Mouse (Mus musculus): Measurements from ENCODE around the gene Mios.

The Mios gene

DNA sequence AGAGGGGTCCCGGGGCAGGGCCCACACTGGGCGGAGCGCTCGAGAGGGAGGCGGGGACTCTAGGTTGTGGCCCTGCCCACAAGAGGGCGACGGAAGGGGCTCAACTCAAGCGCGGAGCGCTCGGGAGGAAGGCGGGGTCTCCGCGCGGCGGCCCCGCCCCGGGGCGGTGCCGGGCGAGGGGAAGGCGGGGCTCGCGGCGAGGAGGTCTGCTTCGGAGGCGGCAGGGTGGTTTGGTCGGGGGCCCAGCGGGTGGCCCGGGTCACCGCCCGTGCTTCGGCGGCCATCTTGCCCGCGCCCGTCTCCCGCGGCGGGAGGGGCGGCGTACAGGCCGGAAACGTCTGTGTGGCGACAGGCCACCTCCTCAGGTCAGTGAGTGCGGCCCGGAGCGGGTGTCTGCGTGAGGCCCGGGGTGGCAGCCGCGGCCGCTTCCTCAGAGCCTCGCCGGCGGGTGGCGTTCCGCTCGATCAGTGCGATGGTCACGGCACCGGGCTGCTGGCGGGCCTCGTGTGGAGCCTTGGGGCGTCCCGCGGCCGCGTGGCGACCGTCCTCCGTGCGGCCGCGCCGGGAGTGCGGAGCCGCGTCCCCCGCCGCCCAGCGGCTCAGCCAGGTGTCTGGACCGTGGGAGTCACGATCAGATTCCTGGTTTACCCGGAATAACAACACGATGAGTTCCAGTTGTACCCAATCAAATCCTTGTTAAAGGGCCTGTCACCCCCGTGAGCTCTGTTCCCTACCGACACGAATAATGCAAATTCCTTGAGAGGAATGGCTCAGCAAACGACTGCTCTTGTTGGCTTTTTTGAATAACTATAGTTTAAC, at the start of gene Mios:
TSS of gene Mios (plus strand) at position 176 of the 819 bp plus-strand sequence.
- DNase-seq (ENCODE audit: low read depth, low spot score): peak; percentile 67

DNA sequence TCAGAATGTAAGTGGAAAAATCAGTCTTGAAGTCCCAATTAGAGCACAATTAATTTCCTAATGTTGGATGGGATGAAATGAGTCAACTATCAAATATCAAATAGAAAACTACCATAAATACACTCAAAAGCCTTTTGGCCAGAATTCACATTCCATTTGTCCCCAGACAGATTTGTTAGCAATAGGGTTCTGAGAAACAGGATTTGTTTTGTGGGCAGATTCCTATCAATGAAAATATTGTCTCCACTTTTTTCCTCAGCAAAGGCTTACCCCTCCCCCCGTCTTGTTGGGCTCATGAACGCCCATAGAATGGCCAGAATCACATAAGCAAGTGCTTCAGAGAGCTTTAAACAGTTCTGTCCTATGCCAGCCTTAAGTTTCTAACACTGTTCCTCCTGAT, 49.0 kb upstream of the Mios start:
- DNase-seq (ENCODE audit: low read depth, low spot score): no peak

DNA sequence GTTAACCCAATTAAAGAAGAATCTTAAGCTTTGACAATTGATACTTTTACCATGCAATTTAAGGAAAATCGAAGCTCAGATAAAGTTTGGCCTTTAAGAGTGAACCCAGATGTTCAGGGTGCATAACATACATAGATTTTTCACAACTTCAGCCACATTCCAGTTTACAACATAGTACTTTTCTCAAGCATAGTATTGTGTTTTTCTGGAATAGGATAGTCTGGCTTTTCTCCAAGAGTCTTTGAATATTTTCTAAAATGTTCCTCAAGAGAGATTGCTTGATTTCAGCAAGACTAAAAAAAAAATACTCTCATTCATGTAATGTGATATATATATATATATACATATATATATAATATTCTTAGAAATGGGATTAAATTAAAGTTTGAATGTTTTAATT, 44.3 kb upstream of the Mios start:
- no peak for DNase-seq (ENCODE audit: low read depth, low spot score)

DNA sequence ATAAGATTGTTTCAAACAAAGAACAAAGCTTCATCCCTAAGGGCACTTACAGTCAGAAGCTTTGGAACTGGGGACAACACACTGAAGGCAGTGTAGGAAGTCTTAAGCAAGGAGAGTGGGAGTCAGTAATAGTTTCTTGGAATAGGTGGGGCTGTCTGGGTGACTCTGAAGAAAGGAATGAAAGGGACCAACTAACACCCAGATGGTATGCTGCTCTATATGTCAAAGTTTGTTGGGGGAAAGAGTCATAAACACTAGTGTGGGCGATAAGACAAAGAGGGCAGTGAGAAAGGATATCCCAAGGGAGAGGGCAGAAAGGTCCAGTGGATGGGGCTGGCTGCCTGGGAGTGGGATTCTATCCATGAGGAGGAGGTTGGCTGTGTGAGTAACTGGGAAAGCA, 36.9 kb upstream of the Mios start:
- DNase-seq (ENCODE audit: low read depth, low spot score): no peak

DNA sequence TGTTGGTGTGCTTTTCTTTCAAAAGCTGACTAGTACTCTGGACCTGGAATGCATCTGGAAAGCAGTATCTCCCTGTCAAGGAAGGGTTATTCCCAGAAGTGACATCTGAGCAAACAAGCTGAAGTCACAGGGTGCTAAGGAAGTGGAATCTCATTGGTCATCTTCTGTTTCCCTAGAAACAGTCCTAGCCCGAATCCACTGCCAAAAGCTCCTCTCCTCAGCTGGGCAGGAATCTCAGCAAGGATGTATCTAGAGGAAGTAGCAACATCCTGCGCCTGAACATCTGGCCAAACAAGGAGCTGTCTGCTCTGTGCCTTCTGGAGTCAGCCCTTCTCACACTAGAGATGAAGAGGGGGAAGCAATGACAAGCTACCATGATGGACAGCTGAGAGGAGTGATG, 35.0 kb upstream of the Mios start:
- no peak for DNase-seq (ENCODE audit: low read depth, low spot score)

DNA sequence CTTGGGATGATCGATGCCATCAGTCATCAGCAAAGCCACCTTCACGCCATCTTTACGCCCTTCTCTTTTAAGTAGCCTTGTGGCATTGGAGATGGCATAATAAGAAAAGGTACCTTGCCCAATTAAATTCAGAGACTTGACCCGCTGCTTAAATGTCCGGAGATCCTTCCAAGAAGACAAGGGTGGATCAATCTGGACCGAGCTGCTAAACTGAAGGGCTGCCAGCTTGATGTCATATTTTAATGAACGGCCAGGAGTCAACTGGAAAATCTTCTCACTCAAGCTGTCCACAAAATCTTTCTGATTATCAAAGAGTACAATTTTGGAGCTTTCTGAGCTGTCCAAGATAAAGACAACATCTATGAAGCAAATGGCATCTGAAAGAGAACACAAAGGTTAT, 33.7 kb upstream of the Mios start:
- DNase-seq (ENCODE audit: low read depth, low spot score): no peak

DNA sequence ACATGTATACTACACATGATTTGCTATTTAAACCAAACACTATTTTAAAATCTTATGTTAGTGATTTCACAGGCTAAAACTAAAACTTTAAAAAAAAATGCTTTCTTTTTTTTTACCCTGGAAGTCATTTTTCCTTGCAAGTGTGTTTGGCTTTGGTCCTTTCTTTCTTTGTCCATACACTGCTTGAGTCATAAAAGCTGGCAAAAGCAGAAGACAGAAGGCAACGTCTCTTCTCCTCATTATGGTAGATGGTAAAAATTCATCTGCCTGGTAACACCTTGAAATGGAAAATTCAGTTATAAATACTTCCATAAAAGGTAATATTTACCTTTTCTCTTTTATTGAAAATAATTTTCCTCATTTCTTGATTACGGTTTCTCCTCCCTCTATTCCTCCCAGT, 32.9 kb upstream of the Mios start:
- no peak for DNase-seq (ENCODE audit: low read depth, low spot score)

DNA sequence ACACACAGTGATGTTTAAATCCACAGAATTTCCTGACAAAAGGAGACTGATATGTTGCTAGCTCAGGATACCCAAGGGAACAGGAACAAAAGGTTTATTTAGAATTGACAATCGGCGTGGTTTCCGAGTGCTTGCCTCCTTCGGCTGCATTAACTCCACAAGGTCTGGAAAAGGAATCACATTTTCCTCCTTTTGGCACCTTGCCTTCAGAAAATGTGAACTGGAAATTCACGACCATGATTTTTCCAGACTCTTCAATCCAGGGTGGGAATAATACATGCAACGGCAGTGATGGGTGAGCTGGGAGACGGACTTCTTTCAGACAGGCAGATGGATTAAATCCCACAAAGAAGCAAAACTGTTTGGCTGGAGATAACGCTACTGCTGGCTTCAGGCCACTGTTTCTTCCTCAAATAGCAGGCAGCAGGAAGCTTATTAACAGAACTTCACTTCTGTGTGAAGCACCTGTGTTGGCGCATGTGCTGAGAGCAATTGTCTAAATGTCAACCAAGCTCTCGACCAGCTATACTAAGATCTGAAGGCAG, 30.6 kb upstream of the Mios start:
- DNase-seq (ENCODE audit: low read depth, low spot score): no peak

DNA sequence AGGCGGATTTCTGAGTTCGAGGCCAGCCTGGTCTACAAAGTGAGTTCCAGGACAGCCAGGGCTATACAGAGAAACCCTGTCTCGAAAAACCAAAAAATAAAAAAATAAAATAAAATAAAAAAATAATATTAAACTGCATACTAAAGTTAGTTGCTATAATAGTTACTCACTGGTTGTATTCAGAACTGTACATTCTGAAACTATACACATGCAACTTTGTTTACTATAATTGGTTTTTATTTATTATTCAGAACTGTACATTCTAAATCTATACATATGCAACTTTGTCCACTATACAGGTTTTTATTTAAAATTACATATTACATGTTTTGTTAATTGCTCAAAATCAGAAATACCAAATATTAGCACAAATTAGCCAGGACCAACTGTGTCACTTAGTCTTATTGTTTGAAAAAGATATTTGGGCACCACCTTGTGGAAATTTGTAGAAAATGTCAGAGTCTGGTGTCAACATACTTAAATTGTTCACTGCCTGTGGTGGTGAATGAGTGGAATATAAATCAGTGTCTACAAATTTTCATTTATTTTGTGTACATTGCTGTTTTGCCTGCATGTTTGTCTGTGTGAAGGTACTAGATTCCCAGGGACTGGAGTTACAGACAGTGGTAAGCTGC, 20.3 kb upstream of the Mios start:
- no peak for DNase-seq (ENCODE audit: low read depth, low spot score)

DNA sequence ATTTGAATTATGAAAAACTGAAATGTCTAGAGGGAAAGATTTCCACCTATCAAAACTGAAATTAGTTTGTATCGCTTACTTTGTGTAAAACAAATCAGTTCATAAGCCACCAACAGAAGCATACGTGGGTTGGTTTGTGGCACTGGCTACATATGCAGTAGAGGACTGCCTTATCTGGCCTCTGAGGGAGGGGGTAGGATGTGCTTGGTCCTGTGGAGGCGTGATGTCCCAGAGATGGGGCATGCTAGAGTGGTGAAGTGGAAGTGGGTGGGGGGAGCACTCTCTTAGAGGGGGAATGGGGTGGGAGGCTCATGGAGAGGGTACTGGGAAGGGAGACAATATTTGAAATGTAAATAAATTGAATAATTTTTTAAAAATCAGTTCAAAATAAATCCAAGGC, 19.1 kb upstream of the Mios start:
- DNase-seq (ENCODE audit: low read depth, low spot score): no peak

DNA sequence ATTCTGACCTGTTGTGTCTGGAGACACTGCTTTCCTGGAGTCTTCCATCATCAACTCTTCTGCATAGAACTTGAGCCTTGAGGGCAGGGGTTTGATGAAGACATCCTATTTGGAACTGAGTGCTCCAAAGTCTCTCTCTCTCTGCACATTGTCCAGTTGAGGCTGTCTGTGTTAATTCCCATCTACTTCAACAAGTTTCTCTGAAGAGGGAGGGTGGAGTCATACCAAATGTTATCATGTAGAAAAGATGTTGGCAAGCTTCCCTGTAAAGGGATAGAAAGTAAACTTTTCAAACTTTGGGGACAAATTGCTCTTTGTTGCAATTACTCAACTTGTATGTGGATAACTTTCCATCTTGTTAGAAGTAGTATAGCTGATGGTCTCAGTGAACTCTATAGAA, 16.5 kb upstream of the Mios start, which contains the start of gene Col28a1:
TSS of gene Col28a1 (minus strand) at position 101 of the 400 bp plus-strand sequence.
- DNase-seq (ENCODE audit: low read depth, low spot score): no peak

DNA sequence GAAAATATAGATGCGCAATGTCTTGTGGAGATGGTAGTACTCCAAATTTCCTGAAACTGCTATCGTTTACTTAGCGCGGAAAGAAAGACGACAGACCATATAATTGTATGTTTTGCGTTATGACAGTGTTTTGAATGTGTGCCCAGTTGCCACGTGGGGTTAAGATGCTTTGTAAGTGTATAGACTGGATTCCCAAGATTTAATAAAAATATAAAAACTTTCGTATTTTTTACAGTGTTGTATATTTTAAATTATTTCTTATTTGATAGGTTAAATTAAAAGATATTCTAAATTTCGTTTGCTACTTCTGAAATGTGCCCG, 804 bp downstream of the Mios start:
- no peak for DNase-seq (ENCODE audit: low read depth, low spot score)

DNA sequence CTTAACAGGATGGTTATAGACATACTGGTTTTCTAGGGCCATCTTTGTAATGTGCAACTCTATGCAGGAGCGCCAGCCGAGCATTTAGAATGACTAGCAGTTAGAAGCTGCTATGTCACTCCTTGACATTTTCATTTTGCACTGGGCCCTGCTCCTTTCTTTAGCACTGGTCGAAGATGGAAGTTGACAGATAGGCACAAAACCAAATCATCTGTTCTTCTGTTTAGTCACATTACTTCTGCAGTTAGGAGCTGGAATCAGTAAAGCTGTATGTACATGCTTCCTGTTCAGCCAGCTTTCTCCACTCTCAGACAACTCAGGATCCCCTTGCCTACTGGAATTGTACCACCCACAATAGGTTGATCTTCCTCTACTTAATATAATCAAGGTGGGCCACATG, 1.6 kb downstream of the Mios start:
- DNase-seq (ENCODE audit: low read depth, low spot score): no peak

DNA sequence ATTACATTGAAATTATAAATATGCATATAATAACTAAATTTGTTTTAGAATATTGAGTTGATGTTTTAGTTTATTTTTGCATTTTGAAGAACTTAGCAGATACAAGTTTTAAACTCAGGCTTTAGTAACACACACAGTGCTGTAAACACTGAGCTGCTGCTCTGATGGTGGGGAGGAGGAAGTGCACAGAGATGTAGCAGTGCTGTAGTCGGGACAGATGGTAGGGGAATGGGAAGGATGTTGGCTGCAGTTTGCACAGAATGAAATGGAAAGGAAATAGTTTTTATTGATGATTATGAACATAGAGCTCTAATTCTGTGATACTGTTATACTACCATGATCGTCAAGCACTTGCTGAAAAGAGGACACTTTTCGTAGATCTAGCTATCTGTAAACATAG, 18.0 kb downstream of the Mios start:
- no peak for DNase-seq (ENCODE audit: low read depth, low spot score)

DNA sequence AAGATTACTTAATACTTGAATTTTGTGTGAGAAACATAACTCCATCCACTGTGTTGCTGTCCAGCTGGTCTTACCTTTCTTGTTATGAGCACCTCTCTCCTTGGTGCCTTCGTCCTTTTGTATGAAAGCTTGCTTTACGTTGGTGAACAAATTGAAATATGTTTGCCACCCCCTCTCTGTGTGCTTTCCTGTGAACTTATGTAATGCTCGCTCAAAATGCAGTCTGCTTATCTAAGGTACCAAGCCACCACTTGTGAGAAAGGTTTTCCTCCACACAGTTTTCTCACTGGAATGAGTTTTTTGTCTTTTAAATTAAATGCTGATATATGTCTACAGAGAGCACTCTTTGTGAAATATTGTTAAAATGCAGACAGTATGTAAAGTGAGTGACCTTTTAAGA, 19.6 kb downstream of the Mios start:
- DNase-seq (ENCODE audit: low read depth, low spot score): no peak

DNA sequence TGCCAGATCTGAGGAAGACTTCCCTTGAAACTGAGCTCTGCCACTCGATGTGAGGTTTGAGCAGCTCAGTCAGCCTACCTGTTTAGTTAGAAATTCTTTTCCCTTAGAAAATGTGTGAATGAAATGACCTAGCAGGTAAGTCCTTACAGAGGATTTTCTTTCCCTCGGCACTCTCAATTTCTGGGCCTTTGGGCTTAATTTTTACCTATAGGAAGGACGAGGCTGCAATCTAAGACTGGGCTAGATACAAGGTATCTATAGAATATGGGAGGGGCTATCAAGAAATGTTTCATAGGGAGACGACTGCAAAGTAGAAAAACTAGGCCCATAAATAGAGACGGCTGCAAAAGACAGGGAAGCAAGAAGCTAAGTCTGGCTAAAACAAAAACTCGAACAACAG, 49.3 kb downstream of the Mios start:
- DNase-seq (ENCODE audit: low read depth, low spot score): no peak

DNA sequence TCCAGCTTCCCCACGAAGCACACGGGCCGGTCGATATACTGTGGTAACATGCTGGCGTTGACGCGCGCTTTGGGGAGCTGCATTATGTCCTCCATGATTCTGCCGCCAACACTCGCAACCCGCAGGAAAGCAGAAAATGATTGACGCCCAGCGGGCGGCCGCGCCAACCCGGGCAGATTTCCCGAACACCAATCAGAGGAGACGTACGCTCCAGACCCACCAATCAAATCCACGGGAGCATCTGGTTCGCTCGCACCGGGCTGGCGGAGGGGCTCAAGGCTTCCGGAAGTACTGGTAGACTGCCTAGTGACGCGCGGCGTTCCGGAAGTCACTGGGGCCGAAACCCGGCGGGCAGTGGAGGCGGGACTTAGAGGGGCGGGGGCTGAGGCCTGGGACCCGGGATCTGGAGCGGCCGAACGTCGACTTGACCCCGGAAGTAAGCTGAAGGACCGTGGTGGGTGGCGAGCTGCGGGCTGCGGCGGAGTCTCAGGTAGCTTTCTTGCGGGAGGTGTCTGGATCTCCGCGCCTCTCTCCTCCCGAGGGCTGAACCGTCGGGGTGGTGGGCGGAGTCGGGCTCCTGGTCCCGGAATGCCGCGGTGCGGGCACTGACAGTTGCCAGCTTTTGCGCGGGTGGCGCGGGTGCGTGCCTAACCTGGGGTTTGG, 50.1 kb downstream of the Mios start, which contains the start of the genes Rpa3, Umad1 and Gm45062:
TSS of gene Rpa3 (minus strand) at position 170 of the 663 bp plus-strand sequence.
TSS of gene Umad1 (plus strand) at position 285 of the 663 bp plus-strand sequence.
TSS of gene Gm45062 (plus strand) at position 447 of the 663 bp plus-strand sequence.
- peak; percentile 95 for DNase-seq (ENCODE audit: low read depth, low spot score)

DNA sequence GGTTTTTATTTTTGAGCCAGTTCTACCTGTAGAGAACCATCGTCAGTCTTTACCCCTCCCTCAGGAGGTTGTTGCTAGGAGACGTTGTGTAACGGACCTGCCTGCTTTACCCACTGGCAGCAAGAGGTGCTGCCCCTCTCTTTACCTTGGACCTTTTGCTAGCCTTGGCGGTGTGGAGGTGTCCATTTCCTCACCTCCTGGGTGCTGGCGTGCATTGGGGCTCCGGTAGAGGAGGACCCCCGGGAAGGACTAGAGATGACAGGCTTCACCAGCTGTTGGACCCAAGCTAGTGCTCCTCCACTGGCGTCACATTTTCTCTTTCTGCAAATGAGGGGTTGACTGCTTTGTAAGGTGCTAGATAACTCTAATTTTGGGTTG, 50.6 kb downstream of the Mios start:
- no peak for DNase-seq (ENCODE audit: low read depth, low spot score)

DNA sequence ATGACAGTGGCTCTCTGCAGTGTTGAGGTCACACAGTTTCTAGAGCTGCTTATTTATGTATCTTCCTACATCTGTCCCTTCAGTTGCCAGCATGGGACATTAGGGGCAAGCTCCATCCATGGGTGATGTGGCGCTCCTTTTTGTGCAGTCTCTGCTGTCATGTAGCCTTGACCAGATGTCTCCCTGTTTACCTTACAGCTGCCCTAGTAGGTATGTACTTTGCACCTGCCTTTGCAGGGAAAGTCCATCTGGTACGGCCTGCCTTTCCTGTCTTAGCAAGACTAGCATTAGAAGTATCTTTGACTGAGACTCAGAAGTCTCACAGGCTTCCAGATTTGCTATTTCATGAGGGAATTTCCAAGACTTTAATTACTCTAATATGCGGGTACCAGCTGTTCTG, 62.0 kb downstream of the Mios start:
- no peak for DNase-seq (ENCODE audit: low read depth, low spot score)

DNA sequence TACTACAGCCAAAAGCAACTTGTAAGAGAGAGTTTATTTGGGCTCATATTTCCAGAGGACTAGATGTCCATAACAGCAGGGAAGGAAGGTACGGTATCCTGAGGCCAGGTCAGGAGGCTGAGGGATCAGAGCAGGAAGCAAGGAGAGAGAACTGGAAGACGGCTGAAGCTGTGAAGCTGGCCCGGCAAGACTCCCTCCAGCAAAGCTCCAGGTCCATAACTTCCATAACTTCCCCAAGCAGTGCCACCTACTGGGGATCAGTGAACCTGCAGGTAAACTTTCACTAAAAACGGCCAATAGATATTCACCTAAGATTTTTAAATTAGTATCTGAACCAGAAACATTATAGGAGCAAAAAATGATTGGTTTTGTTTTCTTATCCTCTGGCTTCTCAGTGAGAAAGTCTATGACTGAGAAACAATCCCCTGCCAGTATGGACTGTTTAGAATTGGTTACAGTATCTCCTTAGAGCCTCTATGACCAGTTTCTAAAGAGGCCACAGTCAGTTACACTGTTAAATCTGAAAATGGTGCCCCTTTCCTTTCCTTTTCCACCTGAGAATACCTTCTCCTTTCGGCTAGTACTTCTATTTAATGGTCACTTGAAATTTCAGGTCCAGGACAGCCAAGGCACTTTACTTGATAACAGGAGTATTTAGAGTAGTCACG, 65.5 kb downstream of the Mios start:
- no peak for DNase-seq (ENCODE audit: low read depth, low spot score)

DNA sequence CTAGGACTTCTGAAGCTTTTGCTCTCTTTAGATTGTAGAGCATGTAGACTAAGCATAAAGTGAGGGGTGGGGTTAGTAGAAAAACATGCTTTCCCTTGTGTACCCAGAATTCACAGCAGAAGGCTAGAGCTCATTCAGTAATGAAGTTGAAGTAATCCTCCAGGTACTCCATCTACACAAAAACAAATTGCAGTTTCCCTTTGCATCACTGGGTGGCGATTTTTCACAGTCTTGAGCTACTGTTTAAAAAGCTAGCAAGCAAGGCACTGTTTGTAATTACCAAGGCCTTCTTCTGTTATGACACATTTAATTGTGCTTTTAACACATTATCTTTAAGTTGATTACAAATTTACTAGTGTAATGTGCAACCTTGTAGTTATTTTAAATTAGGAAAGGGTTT, 66.1 kb downstream of the Mios start:
- DNase-seq (ENCODE audit: low read depth, low spot score): peak; percentile 61

DNA sequence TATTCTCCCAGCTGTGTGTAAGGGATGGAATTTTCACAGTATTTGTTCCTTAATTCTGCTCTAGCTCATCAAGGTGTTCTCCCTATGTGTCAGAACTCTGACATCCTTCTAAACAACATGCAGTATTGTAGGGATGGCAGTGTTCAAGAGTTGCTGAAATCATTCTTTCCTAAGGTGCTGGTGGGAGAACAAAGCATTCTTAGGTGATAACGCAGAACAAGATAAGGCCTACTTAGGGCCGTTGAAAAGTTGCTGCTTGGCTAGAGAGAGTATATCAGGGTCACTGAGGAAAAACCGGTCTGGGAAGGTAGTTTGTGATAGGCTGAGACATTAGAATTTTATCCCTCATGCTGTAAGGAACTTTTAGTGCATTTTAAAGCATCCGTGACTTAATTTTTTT, 67.4 kb downstream of the Mios start:
- no peak for DNase-seq (ENCODE audit: low read depth, low spot score)

Measured in retina, adult 2 months (tissue).